Mouse (Mus musculus) liver, embryonic 14.5 days (tissue): ENCODE measurements around the gene Aifm3.

ENCODE experiments used
- CTCF ChIP-seq: IDR thresholded peaks from 2 replicates; pipeline ENCODE4 v1.5.1; 2016; ENCODE audit warnings: antibody characterized with exemption, low read depth, control low read depth
- EP300 ChIP-seq: IDR thresholded peaks from 2 replicates; pipeline ENCODE4 v1.6.1; 2016; ENCODE audit warnings: antibody characterized with exemption, low read depth

GRCm38 (mm10) chr16:17461596-17461995, 27.8 kb upstream of the Aifm3 start:
- no peak for TF ChIP-seq EP300
- TF ChIP-seq CTCF: no peak
